Mouse (Mus musculus) NIH3T3 (cell line): ENCODE data around the gene Wnt5b.

Experiments
- DNase-seq: peaks from one replicate; pipeline ENCODE4 v3.0.0-alpha.2; 2012; ENCODE audit warnings: low read depth

Wnt5b gene

DNA sequence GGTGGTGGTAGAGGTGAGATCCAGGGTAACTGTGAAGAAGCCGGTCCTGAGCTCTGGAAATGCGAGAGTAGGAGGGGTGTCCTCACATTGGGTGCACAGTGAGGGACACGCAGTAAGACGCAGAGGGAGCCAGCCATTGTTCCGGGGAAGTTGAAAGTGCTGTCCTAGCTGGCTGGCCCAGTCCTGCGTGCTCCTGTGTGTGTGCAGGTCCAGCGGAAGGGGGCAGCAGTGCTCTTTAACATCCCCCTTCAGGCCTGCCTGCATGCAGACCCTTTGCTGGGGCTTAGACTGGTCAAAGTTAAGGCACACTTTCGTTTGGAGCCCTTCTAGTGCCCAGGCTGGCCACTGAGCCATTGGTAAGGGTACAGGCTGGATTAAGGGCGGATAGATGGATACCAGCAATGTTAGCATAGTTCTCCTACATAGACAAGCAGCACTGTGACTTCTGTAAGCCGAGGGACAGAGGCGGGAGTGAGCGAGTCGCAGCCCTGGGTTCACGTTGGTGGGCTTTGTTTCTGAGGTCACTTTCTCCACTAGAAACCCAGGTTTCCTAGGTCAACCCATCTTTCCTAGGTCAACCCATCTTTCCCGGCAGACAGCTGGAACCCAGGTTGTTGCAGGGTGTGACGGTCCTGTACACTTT lies 61.1 kb downstream of the Wnt5b start:
- DNase-seq = peak; percentile 50

DNA sequence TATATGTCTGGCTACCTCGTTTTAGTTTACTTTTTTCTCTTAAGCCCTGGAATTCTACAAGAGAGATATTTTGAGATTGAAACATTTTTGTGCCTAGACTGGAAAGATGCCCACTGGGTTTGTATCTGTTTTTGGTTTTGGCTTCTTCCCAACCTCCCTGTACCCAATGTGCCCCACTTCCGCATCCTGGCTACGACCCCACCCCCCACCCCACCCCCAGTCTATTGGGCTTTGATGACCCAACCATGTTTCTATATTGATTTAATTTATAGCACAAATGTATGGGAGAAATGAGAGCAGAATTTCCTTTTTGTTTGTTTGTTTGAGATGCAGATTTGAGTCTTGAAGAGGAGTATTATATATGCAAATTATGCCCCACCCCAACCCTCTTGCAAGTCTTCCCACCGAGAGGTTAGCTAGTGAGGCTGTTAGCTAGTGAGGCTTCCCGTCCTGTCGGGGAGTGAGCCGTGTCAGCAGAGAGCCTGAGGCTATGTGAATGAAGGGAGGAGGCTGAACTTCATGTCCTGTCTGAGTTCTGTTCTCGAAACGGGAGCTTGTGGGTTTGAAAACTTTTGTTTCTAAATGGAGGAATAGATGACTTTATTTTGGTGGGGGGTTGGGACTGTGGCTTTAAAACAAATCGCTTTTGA lies 62.3 kb downstream of the Wnt5b start:
- peak; percentile 41 for DNase-seq

DNA sequence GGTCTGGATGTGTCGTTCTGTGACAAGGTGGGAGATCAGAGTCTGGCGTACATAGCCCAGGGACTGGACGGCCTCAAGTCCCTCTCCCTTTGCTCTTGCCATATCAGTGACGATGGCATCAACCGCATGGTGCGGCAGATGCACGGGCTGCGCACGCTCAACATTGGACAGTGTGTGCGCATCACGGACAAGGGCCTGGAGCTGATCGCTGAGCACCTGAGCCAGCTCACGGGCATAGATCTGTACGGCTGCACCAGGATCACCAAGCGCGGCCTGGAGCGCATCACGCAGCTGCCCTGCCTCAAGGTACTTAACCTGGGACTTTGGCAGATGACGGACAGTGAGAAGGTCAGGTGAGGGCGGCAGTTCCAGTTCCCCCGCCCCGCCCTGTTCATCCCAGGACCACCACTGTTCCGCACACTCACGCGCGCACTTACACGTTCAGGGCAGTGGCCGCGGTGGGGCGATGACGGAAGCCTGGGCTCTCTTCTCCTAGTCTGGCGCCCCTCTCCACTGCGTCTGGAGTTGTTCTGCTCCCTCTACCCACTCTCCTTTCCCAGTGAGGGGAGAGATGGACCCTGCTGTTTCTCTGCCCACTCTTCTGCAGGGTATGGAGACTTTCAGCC lies 63.3 kb downstream of the Wnt5b start:
- DNase-seq = peak; percentile 54

DNA sequence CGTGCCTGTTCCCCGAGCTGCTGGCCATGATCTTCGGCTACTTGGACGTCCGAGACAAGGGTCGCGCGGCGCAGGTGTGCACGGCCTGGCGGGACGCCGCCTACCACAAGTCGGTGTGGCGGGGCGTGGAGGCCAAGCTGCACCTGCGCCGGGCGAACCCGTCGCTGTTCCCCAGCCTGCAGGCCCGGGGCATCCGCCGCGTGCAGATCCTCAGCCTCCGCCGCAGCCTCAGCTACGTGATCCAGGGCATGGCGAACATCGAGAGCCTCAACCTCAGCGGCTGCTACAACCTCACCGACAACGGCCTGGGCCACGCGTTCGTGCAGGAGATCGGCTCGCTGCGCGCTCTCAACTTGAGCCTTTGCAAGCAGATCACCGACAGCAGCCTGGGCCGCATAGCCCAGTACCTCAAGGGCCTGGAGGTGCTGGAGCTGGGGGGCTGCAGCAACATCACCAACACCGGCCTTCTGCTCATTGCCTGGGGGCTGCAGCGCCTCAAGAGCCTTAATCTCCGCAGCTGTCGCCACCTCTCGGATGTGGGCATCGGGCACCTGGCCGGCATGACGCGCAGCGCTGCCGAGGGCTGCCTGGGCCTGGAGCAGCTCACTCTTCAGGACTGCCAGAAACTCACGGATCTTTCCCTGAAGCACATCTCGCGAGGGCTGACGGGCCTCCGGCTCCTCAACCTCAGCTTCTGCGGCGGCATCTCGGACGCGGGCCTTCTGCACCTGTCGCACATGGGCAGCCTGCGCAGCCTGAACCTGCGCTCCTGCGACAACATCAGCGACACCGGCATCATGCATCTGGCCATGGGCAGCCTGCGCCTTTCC lies 64.1 kb downstream of the Wnt5b start:
- peak; percentile 81 for DNase-seq

DNA sequence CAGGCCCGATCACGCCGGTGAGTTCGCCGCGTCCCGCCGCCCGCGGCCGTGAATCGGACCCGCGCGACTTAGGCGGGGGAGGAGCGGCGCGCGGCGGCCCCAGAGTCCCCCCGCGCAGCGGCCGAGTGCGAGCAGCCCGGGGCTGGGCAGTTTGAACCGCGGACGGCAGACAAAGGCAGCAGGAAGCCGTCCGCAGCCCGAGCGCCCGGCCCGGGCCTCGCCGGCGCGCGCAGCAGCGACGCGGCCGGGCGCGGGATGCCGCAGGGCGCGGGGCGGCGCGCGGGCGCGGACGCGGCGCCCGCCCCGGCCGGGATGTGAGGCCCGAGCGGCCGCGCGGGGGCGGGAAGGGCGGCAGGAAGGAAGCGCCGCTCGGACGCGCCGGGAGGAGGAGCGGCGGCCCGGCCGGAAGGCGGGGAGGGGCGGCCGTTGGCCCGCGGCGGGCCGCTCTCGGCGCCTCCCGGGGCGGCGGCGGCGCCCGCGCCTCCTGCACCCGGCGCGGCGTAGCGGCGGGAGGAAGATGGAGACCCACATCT lies 64.7 kb downstream of the Wnt5b start, which contains the start of gene Fbxl14:
Gene Fbxl14 (plus strand): TSS at position 326 of the 533 bp plus-strand sequence.
- no peak for DNase-seq

DNA sequence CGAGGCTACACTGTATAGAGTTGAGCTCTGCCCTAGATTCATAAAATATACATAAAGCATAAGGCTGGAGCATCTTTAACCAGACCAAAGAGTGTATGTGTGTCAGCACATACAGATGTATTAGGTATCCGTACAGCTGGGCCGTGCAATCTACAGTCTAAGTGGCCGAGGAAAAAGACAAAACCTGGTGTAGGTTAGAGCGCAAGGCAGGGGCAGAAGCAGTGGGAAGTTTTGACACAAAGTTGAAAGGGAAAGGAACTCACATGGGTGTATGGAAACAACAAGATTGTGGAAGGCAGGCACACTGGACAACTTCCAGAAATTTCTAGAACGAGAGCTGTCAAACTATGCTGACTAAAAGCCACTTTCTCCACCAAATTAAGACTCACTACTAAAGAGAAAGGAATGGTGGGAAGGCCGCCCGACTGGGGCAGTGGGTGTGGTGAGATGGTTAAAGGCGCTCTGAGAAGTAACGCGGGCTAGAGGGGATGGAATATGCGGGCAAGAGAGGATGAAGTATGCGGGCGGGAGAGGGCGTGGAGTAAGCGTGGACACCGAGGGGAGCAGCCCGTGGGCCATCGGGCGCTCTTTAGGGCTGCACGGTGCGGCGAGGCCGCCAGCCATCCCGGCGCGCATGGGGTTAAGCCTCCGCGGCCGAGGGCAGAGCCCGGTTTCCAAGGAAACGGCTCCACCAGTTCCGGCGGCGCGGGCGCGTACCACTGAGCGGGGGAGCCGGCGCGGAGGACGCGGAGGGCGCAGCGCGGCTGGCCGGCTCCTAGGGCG lies 65.4 kb downstream of the Wnt5b start:
- peak; percentile 95 for DNase-seq

DNA sequence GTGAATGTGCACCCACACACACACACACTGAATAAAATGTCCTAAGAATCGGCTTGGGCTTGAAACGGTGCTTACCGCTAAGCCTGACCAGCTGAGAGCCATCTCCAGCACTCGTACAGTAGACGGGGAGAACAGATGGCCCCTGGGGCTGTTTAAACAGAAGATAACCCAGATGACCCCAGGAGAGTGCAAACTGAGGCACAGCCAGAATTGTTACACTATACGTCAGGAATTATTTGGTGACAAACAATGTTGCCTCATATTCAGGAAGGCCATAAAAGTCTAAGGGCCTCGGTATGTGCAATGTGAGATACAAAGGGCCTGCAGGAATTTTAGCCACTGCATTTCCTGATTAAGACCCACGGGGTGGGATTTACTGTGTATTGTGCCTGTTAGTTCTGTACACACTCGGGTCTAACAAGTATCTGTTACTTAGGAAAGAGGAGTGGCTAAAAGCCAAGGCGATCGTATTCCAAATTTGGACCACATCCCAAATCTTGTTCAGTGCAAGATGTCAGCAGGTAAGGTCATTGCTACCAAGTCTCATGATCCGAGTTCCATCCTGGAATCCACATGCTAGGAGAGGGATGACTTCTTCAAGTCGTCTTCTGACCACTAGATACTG lies 66.3 kb downstream of the Wnt5b start:
- peak; percentile 13 for DNase-seq

DNA sequence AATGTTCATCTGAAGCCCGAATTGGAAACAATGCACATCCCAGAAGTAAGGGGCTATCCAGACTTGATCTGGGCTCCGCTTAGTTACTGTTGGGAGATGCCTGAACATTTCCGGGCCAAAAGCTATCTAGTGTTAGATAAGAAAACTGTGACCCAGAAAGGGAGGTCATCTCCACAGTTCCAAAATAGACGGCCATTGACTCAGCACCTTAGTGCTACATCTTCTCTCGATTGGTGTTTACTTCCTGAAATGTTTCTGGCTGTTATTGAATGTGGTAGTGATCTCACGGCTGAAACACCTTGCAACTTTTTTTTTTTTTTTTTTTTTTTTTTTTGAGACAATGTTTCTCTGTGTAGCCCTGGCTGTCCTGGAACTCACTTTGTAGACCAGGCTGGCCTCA lies 68.2 kb downstream of the Wnt5b start:
- no peak for DNase-seq

DNA sequence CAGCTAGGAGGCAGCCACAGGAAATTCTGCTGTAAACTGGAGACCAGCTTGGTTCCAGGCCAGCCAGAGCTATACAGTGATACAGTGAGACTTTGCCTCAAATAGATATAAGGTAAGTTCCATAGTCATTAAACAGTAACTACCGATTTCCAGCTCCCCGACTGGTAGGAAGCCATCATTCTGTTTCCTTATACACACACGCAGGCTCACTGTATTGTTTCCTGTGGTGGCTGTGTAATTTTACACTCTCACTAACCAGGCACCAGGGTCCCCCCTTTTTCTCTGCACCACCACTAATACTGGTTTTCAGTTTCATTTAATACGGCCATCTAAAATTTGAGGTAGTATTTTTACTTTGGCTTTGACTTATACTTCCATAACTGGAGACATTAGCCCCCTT lies 70.2 kb downstream of the Wnt5b start:
- no peak for DNase-seq

DNA sequence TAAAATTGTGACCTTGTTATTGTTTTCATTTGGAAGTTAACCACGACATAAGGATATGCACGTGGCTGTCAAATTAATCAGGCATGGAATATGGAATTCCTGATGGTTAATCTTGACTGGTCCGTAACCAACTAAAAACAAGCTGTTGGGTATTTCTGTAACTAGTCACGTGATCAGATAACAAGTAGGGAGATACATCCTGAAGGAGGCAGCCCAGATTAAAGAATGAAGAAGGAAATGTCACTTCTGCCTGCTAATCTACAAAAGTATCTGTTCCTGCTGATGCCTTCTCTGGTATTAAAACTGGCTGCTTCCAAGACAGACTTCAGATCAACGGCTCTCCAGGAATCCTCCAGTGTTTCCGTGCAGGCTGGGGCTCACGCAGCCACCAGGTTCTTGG lies 70.7 kb downstream of the Wnt5b start:
- no peak for DNase-seq

DNA sequence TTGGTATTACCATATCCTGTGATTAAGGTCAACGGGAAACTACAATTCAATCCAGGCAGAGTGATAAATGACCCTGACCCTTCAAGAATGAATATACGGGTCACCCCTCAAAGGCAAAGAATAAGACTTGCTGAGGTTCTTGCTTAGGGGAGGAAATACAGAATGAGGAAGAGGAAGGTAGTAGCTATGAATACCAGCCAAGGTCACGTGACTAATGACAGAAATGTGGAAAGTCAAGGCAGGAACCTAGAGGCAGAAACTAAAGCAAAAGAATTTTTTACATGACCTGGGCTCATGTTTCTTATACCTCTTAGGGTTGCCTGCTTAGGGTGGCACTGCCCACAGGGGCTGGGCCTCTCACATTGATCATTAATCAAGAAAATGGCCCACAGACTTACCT lies 71.4 kb downstream of the Wnt5b start:
- no peak for DNase-seq

DNA sequence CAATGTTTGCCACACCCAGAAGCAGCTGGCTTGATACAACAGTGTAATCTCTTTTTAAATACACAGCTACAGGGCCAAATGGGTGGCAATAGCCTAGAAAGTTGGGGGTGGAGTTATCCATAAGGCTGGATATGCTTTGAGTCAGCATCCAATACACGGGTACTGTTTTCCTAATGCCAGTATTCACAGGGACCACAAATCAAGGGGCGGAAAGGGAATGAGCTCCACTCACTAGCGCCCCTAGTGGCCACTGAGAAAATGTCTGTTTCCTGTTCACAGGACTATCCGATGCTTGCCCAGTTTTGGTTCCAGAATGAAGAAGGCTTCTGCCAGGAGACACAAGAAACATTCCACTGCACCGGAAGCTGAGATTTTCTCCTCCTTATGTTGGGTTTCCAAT lies 72.0 kb downstream of the Wnt5b start:
- peak; percentile 78 for DNase-seq

DNA sequence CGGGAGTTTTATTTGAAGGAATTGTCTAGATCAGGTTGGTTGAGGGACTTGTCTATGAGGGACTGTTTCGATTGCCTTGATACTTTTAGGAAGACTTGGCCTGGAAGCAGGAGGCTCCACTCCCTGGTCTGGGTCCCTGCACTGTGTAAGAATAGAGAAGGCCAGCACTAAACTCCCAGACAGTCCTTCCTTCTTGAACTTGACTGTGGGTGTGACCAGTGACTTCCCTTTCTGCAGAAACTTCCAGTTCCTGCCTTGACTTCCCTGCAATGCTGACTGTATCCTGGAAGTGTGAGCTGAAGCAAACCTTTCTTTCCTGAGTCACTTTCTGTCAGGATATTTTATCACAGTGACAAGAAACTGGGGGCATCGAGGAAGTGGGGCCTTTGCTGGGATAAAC lies 73.4 kb downstream of the Wnt5b start:
- no peak for DNase-seq

DNA sequence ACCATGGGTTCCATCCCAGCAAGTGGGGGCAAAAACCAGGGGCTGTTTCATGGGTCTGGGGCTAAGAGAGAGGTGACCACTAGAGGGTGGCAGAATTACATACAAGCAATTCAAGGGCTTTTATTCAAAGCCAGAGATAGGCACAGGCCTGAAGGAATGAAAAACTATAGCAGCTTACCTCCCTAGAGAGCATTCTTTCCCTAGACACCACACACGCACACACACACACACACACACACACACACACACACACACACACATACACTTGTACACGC lies 76.4 kb downstream of the Wnt5b start:
- peak; percentile 68 for DNase-seq

DNA sequence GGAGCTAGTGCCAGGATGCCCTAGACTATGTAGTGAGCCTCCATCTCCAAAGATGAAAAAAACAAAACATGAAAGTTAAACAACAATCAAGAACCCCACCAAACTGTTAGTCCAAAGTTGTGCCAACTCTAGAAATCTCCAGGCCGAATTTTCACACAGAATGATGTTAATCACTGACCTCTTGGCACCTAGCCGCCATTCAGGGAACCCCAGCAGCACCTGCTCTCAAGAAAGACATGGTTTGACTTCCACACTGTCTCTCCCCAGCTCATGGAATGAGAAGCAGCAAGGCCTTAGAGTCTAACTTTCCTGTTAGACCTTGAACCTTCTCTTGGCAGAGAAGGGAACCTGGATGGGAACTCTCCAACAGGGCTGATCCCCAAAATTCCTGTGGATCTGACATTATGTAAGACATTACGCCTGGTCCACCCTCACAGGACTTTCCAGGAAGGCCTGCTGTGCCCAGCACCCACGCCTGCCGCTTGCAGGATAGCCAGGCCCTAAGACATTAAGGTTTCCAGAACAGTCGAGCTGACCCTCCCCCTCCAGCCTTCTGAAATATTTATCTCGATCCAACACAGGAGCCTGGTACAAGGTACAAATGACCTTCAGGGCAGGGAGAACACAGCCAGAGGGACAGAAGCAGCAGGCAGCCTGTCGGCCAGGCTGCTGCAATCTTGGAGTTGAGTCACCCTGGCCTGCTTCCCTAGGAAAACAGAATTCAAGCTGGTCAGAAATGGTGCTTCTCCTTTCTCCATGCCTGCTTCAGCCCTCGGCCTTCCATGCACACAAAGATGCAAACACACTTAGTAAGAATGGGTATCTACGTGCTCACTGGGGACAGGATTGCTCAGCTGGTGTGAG lies 77.0 kb downstream of the Wnt5b start:
- peak; percentile 75 for DNase-seq

DNA sequence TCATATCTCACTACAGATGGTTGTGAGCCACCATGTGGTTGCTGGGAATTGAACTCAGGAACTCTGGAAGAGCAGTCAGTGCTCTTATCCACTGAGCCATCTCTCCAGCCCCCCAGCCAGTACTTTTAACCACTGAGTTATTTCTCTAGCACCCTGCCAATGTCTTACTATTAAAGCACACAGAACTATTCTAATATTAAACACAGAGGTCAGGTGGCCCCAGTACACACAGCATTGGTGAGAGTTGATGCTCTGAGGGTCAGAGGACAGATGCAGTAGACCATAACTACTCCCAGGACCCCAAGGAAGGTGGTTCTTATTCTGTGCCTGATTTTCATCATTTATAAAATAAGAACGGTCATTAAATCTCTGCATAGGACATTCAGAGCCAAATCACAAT lies 78.0 kb downstream of the Wnt5b start:
- no peak for DNase-seq

DNA sequence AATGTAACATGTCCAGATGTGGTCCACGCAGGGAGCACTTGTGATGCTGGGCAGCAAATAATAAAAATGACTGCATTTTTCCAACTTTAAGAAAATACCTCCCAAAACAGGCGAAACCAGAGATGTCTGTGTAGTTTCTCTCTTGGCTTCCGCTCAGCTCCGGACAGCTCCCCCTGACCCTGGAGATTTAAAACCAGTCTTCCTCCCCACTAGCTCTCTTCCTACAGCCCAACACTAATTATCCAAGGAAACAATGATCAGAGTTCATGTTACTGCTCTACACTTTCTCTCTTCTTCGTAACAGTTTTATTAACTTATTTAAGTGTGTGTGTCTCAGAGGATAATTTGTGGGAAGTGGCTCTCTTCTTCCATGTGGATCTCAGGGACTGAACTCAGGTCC lies 83.8 kb downstream of the Wnt5b start:
- no peak for DNase-seq

DNA sequence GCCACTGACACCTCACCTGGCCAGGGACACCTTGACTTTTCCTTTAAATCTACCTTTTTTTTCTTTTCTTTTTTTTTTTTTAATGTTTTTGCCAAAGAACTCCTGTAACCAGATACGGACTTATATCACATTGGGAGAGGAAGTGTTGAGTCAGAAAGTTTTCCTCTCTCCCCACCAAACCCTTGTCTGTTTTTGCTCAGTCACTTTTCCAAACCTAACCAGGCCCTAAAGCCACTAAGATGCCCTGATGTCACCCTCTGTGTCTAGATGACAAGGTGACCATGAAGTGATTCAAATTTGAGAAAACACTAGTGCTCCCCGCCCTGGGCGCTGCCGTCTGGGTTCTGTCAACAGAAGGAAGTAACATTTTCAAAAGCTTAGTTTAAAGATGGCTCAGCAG lies 85.1 kb downstream of the Wnt5b start:
- no peak for DNase-seq

DNA sequence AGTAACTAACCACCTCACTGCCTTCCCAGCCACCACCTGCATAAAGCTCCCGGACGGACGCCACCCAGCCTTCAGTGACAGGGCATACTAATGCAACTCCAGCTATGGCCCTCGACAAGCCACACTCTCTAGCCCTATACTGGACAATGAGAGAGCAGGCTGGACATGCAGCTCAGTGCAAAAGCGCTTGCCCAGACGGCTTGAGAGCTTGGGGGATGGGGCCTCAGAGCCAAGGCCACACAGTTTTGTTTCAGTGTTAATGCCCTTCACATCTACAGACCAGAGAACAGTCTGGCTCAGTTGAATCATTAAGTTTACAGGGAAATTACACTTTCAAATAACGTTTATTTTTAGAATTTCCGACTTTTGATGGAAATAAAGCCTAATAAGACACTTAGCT lies 86.0 kb downstream of the Wnt5b start:
- no peak for DNase-seq

DNA sequence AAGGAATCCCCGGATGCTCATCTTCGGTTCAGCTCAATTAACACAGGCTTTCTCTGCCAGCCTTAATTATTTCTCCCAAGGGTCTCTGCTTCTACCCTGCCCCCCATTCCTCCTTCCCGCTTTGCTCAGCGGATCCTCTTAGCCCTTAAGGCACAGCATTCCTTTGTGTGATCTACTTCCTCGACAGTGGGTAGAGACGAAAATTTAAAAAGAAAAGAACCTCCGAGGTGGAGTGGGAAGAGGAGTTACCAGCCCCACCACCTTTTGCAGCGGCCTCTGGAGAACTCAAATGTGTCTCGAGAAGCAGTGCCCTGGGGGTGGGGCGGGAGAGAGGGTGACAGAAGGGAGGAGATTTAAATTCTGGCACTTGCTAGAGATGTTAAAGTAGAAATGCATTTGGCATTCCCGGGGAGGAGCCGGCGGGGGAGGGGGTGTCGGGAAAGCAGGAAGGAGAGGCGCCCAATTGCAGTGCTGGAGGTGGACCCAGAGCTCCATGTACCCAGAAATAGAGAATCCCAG lies 92.1 kb downstream of the Wnt5b start:
- DNase-seq = peak; percentile 36
